Mouse (Mus musculus) limb, embryonic 12.5 days (tissue): ENCODE results near the gene Usp44. TPM values are rescaled to one million over a fixed set of nuclear protein-coding genes. Genes with fewer than 3 reads are reported as not detected.
A peak's percentile ranks its signal among the peaks of the same experiment; 100 is the strongest.
"Not testable (repeated sequence)": the region's sequence is repeated elsewhere in the genome, so short reads cannot be mapped to it uniquely, and the experiment has no call there.

ENCODE experiments used
- ATAC-seq: fragments of 200-750 bp; cut with Nextera tagmentation; 2 replicates; pipeline ENCODE4 v1.8.0; 2017; ENCODE audit warnings: low read depth, moderate TSS enrichment; ENCODE audit not compliant: insufficient number of reproducible peaks, insufficient read depth, low FRiP score, low TSS enrichment
- H3K27ac ChIP-seq: fragments of 300-500 bp; sonication (generic); 2 replicates; pipeline ENCODE4 v1.5.1; 2016; ENCODE audit warnings: mild to moderate bottlenecking, moderate library complexity
- H3K27me3 ChIP-seq: fragments of 300-500 bp; sonication (generic); 2 replicates; pipeline ENCODE4 v1.6.1; 2016; ENCODE audit warnings: mild to moderate bottlenecking, moderate library complexity
- H3K36me3 ChIP-seq: fragments of 300-500 bp; sonication (generic); 2 replicates; pipeline ENCODE4 v1.6.1; 2016; ENCODE audit warnings: mild to moderate bottlenecking, moderate library complexity
- H3K4me1 ChIP-seq: fragments of 300-500 bp; sonication (generic); replicated peaks from 2 replicates; pipeline ENCODE4 v1.6.1; 2016
- H3K4me2 ChIP-seq: fragments of 300-500 bp; sonication (generic); 2 replicates; pipeline ENCODE4 v1.6.1; 2016; ENCODE audit warnings: mild to moderate bottlenecking, moderate library complexity
- H3K4me3 ChIP-seq: fragments of 300-500 bp; sonication (generic); replicated peaks from 2 replicates; pipeline ENCODE4 v1.5.1; 2016; ENCODE audit warnings: mild to moderate bottlenecking
- H3K9ac ChIP-seq: fragments of 300-500 bp; sonication (generic); replicated peaks from 2 replicates; pipeline ENCODE4 v1.6.1; 2016; ENCODE audit warnings: mild to moderate bottlenecking, moderate library complexity
- H3K9me3 ChIP-seq: fragments of 300-500 bp; sonication (generic); 2 replicates; pipeline ENCODE4 v1.6.1; 2016; ENCODE audit warnings: mild to moderate bottlenecking, moderate library complexity
- WGBS: fragments of 180-500 bp; shearing (Covaris S2); methylation state at CpG from one replicate; pipeline ENCODE4 v1.1.7; 2016; 5-methylcytosine and 5-hydroxymethylcytosine counted together
- polyA plus RNA-seq: library from polyadenylated mRNA; unstranded; fragments of >200 nt; fragmentation: Nextera tagmentation; extraction: Ambion mirVana; gene quantifications from 2 replicates; pipeline ENCODE4 v1.2.1, GENCODE M21; 2016

The Usp44 gene
- polyA plus RNA-seq = 1.4 TPM in 2 replicates

- Histone ChIP-seq H3K27ac (no peak within 1 kb of the TSS), H3K4me1 (peaks cover 12% of the 10 kb centered on the region), H3K4me2 (peak within 1 kb of the TSS; percentile 35), H3K36me3 (no peaks in the 10 kb centered on the region), H3K27me3 (peaks cover 62% of the 10 kb centered on the region), H3K4me3 (peak within 1 kb of the TSS; percentile 11), H3K9me3 (no peaks in the 10 kb centered on the region), H3K9ac (0 out of 2 replicates have a peak within 1 kb of the TSS, but pooled peaks have one; percentile 9)
- 5% methylated on average over 22 of the region's 22 CpGs for WGBS
- ATAC-seq = no peak
Observed at GRCm38 (mm10) chr10:93830931-93831729, at the start of gene Usp44. Gene Usp44 (plus strand): TSS chr10:93831555.

DNA sequence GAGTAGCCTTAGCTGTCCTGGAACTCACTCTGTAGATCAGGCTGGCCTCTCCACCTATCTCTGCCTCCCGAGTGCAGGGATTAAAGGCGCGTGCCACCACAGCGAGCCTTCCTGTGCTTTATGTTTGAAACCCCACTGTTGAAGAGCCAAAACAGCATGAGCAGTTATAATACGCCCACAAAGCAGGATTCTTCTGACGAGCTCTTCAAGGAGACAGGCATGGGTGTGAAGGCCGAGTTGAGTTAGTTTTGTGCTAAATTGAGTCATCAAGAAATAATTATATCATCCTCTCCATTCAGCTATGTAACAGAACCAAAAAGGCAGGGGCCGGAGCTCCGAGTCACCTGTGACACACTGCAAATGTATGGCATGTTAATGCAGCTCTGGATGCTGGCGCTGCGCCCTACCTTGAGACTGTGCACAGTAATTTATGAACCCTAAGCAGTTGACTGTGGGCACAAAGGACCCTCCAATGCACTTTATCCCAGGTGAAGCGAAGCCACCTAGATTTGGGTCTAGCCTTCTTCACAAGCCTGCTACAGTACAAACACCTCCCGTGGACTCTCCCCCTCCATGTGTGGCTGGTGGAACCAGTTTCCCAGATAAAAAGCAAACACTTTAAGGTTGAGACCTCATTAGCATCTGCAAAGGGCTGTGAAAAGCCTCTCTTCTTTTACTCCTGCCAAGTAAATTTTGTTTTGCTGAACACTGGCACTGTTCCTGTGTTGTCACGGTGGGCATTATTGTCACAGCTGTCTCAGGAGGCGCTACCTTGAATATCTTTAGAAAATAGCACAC, 47.9 kb upstream of the Usp44 start:
- no peak overlapping the region for H3K4me3 ChIP-seq
- no peaks in the 10 kb centered on the region for H3K27me3 ChIP-seq
- WGBS = 78% methylated on average over 15 of the region's 15 CpGs

GRCm38 (mm10) chr10:93799711-93800362, 31.5 kb upstream of the Usp44 start:
- Histone ChIP-seq H3K36me3 (no peaks in the 10 kb centered on the region), H3K27me3 (0 out of 2 replicates have a peak, but pooled peaks cover 2% of the 10 kb centered on the region), H3K4me1 (peaks cover 20% of the 10 kb centered on the region), H3K9ac (no peak overlapping the region), H3K27ac (no peak overlapping the region), H3K4me3 (no peak overlapping the region), H3K9me3 (no peaks in the 10 kb centered on the region), H3K4me2 (no peak overlapping the region)
- no peak for ATAC-seq
- WGBS = 64% methylated on average over 8 of the region's 8 CpGs

More for the DNA sequence above, 47.9 kb upstream of the Usp44 start:
- no peaks in the 10 kb centered on the region for H3K36me3 ChIP-seq
- H3K27ac ChIP-seq = no peak overlapping the region
- ATAC-seq = no peak
- H3K4me2 ChIP-seq = no peak overlapping the region
- H3K9ac ChIP-seq = no peak overlapping the region
- no peaks in the 10 kb centered on the region for H3K9me3 ChIP-seq
- no peaks in the 10 kb centered on the region for H3K4me1 ChIP-seq

DNA sequence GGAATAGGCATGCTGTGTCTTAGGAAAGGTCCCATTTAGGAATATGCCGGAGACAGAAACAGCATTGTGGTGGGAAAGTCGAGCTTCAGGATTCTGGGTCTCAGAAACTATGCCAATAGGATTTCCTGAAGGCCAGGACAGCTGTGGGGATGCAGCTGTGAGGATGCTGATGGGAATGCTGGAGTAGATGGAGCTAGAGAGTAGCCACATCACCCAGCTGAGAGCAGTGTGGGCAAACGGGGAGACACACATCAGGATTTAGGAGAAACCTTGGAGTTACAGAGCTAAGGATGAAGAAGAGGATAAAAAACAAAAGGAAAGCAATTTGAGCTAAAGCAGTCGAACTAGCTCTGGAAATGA, 31.0 kb upstream of the Usp44 start:
- Histone ChIP-seq H3K4me3 (no peak overlapping the region), H3K36me3 (no peaks in the 10 kb centered on the region), H3K27me3 (0 out of 2 replicates have a peak, but pooled peaks cover 2% of the 10 kb centered on the region), H3K27ac (peak overlapping the region; percentile 36; the same call in 1 of the 2 replicates), H3K9ac (no peak overlapping the region), H3K4me1 (peaks cover 20% of the 10 kb centered on the region), H3K9me3 (no peaks in the 10 kb centered on the region), H3K4me2 (no peak overlapping the region)
- WGBS = 49% methylated on average over 4 of the region's 4 CpGs
- ATAC-seq = no peak

- ATAC-seq = no peak
- Histone ChIP-seq H3K4me1 (peaks cover 20% of the 10 kb centered on the region), H3K4me2 (no peak overlapping the region), H3K27me3 (no peaks in the 10 kb centered on the region), H3K9ac (no peak overlapping the region), H3K4me3 (no peak overlapping the region), H3K9me3 (no peaks in the 10 kb centered on the region), H3K36me3 (no peaks in the 10 kb centered on the region), H3K27ac (no peak overlapping the region)
- 85% methylated on average over 5 of the region's 5 CpGs for WGBS
Observed at GRCm38 (mm10) chr10:93800895-93801294, 30.5 kb upstream of the Usp44 start.

DNA sequence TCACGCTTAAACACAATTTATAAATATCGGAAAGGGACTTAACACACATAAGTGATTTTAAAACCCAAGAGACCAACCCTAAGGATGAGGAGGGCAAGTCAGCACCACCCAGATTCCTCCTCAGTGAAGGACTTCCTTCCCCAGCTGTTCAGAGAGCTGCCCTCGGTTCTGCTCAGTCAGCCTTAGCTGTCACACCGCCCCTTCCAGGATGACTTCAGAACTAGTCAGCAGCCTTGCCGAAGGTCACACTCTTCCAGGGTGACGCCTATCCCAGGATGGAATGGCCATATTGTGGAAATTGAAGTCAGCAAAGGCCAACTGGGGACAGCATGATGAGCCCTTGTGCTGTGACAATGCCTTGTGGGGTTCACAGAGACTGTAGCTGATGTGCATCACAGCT, 28.2 kb upstream of the Usp44 start:
- ATAC-seq = no peak
- Histone ChIP-seq H3K4me1 (peaks cover 20% of the 10 kb centered on the region), H3K9ac (no peak overlapping the region), H3K4me2 (no peak overlapping the region), H3K4me3 (no peak overlapping the region), H3K27me3 (no peaks in the 10 kb centered on the region), H3K36me3 (no peaks in the 10 kb centered on the region), H3K27ac (no peak overlapping the region), H3K9me3 (no peaks in the 10 kb centered on the region)
- 75% methylated on average over 6 of the region's 6 CpGs for WGBS

GRCm38 (mm10) chr10:93809438-93809837, 21.9 kb upstream of the Usp44 start:
- not testable (repeated sequence) for H3K4me2 ChIP-seq, H3K27me3 ChIP-seq, H3K36me3 ChIP-seq, H3K27ac ChIP-seq, ATAC-seq, H3K9me3 ChIP-seq, H3K4me1 ChIP-seq, H3K4me3 ChIP-seq, H3K9ac ChIP-seq
- 95% methylated on average over 8 of the region's 8 CpGs for WGBS

DNA sequence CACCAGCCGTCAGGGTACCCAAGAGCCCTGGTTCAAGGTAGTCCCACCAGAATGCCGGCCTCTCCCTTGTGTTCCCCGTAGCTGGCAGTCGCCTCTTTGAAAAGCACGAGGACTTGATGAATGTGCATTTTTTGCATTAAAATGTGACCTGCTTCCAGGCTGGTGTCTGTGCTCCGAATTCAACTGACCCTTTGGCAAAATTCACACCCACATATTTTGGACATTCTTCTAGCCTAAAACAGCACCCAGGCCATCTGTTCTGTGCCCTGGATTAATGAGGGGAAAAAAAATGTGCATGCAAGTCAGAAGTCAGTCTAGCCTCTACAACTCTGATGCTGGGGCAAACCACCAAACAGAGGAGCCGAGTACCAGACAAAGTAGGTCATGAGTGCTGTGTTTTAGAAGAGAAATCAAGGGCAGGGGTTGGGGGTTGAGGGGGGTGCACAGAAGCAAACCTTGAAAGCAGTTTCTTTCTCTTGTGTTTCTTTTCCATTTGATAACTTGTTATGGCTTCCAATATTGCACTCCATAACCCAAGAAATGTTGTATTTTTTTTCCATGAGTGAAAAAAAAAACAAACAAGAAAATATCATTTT, 20.7 kb upstream of the Usp44 start:
- no peak for ATAC-seq
- Histone ChIP-seq H3K9me3 (no peaks in the 10 kb centered on the region), H3K4me2 (no peak overlapping the region), H3K27me3 (0 out of 2 replicates have a peak, but pooled peaks cover 6% of the 10 kb centered on the region), H3K27ac (no peak overlapping the region), H3K4me3 (no peak overlapping the region), H3K9ac (no peak overlapping the region), H3K4me1 (no peaks in the 10 kb centered on the region), H3K36me3 (no peaks in the 10 kb centered on the region)
- WGBS = 44% methylated on average over 7 of the region's 7 CpGs

DNA sequence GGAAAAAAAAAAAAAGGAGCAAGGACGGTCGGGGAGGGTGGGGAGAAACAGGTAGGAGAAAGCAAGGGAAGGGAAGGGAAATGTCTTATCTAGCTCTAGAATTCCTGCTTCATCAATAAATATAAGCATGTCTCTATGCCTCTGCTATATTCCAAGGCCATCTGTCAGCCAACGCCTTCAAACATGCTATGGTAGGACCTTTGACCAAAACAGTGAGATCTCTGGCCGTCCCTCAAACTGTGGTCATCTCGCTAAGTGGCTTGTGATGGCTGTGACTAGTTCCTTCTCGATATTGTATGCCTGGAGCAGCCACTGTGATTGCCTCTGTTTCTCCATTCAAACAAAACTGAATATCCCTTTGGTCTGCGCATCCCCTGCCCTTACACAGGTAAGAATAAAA, 19.3 kb upstream of the Usp44 start:
- H3K4me3 ChIP-seq = no peak overlapping the region
- H3K9ac ChIP-seq = no peak overlapping the region
- 85% methylated on average over 7 of the region's 7 CpGs for WGBS
- ATAC-seq = no peak
- H3K27me3 ChIP-seq = peaks cover 15% of the 10 kb centered on the region
- no peaks in the 10 kb centered on the region for H3K9me3 ChIP-seq
- no peaks in the 10 kb centered on the region for H3K4me1 ChIP-seq
- H3K4me2 ChIP-seq = no peak overlapping the region
- H3K27ac ChIP-seq = no peak overlapping the region
- H3K36me3 ChIP-seq = no peaks in the 10 kb centered on the region

DNA sequence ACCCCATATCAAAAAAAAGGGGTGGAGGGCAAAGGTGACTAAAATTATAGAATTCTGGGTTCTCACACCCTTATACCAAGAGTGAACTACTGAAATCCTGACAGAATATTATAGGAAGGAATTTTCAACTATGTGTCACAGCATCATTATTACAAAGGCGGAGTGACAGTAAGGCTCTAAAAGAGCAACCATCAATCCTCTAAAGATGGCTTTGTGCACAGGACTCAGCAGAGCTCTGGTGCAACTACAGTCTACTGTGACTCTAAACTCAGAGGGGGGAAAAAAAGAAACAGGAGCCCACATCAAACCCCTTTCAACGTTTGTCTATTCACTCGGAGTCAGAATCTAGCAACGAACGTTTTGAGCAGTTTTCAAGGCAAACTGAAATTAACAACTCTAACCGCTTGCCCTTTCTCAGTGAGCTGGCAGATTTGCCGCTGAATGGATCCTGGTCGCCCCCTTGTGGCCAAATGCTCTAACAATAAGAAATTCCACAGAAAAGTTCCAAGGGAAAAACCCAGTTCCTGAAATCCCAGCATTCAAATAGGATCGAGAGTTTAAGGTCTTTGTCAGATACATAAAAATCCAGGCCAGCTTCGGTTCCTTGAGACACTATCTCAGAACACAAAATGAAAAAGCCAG, 18.5 kb upstream of the Usp44 start:
- H3K4me2 ChIP-seq = peak overlapping the region; percentile 23; the same call in 1 of the 2 replicates
- H3K27me3 ChIP-seq = peaks cover 20% of the 10 kb centered on the region
- H3K4me1 ChIP-seq = no peaks in the 10 kb centered on the region
- H3K27ac ChIP-seq = no peak overlapping the region
- ATAC-seq = no peak
- no peaks in the 10 kb centered on the region for H3K36me3 ChIP-seq
- no peak overlapping the region for H3K4me3 ChIP-seq
- H3K9ac ChIP-seq = no peak overlapping the region
- no peaks in the 10 kb centered on the region for H3K9me3 ChIP-seq
- WGBS = 20% methylated on average over 10 of the region's 10 CpGs
